Mouse (Mus musculus) erythroblast, embryonic 14.5 days (primary cell): ENCODE results near the gene Opa3.

ENCODE experiments used
- GATA1 ChIP-seq: IDR thresholded peaks from 2 replicates; pipeline ENCODE4 v1.6.1; 2012; ENCODE audit warnings: low read length, inconsistent platforms, mixed read lengths
- TAL1 ChIP-seq: IDR thresholded peaks from 3 replicates; pipeline ENCODE4 v1.6.1; 2012; ENCODE audit warnings: low read length, inconsistent platforms, mixed read lengths

- no peak for TF ChIP-seq TAL1
- TF ChIP-seq GATA1: no peak
Measured at GRCm38 (mm10) chr7:19269721-19270441, 41.7 kb downstream of the Opa3 start.
